Mouse (Mus musculus) liver, adult 2 months (tissue): ENCODE results near the gene Upk3bl.

Experiments
- CTCF ChIP-seq: fragments of 200-500 bp; IDR thresholded peaks from 2 replicates; pipeline ENCODE4 v1.5.1; 2011; ENCODE audit warnings: low read depth, low read length, control low read depth
- POLR2A ChIP-seq: fragments of 200-500 bp; IDR thresholded peaks from 2 replicates; pipeline ENCODE4 v1.6.1; 2011; ENCODE audit warnings: low read length, control low read depth; ENCODE audit not compliant: insufficient read depth; ENCODE audit errors: extremely low read depth

GRCm38 (mm10) chr5:136108486-136108885 is 54.2 kb downstream of the Upk3bl start:
- TF ChIP-seq CTCF = no peak
- TF ChIP-seq POLR2A = no peak
